In the genomic region with DNA sequence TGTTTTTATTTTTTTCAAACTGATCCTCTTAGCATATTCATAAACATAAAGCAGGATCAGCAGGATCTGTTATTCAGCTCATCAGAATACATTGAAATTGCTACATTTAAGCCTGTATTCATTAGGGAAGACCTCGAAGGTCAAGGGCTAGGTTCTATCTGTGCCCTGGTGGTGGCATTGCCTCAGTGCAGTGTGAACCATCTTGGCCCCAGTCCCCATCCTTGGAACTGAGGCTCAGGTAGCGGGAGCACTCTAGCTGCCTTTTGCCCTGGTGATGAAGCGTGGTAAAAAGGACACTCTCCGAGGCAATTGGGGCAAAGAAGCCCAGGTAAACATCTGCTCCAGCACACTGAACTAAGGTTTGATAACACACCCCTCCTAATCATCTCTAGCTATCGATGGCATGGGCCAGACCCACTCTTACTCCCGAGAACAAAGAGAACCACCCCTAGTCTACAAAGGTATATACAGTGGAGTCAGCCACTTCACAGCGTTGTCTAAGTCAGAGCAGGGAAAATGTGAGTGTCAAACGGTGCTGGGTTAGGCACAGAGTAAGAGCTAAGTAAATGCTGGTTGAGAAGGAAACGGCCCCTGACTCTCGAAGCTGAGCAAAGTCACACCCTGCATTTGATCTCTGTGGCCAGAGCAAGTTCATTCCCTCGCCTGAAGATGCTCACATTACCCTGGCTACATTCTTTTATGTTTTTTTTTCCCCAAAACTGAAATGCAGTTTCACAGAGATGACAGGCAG, we compare ENCODE assay signal across 17 mouse cellular contexts.
DNase-seq lines count a peak whose midpoint lies in the region; ATAC-seq and TF ChIP-seq lines count a peak whose summit lies in the region.
"Had no signal": no experiment of that assay in that cellular context is flagged by ENCODE, and none has a peak within 500 bp of the region (broad histone marks: within the 10 kb centered on the region; RNA-seq: fewer than 3 reads in every experiment).

No protein-coding gene starts in this region.

- H3K27ac ChIP-seq in heart, embryonic 11.5 days (ENCODE audit: low read depth, low read length), result peak overlapping the region; percentile 50; the same call in 1 of the 2 replicates
- H3K27ac ChIP-seq in liver, adult 2 months (replicated peaks; ENCODE audit: insufficient read depth, low read depth, low read length), result no peak overlapping the region
- no peak overlapping the region; the same call in 1 of the 2 replicates for H3K27ac ChIP-seq in liver, embryonic 11.5 days (ENCODE audit: low read depth, low read length)
- peak overlapping the region; percentile 10; the same call in 1 of the 2 replicates for H3K27ac ChIP-seq in heart, embryonic 16.5 days (ENCODE audit: low read length)
- H3K27ac ChIP-seq: embryonic facial prominence, embryonic 10.5 days; limb, embryonic 10.5 days had no signal

- peaks cover 78% of the 10 kb centered on the region for H3K4me1 ChIP-seq in heart, embryonic 11.5 days (ENCODE audit: control insufficient read depth, insufficient read depth, low read length)
- peaks cover 4% of the 10 kb centered on the region; the same call in 1 of the 2 replicates for H3K4me1 ChIP-seq in liver, adult 2 months (ENCODE audit: control insufficient read depth, insufficient read depth, low read length)
- H3K4me1 ChIP-seq in liver, embryonic 11.5 days (replicated peaks; ENCODE audit: control insufficient read depth, insufficient read depth, low read length), result peaks cover 39% of the 10 kb centered on the region
- peaks cover 68% of the 10 kb centered on the region for H3K4me1 ChIP-seq in heart, embryonic 16.5 days (ENCODE audit: control insufficient read depth, insufficient read depth, low read length)

- H3K36me3 ChIP-seq in heart, embryonic 11.5 days (ENCODE audit: control insufficient read depth, insufficient read depth, low read length), result no peaks in the 10 kb centered on the region
- H3K36me3 ChIP-seq in liver, adult 2 months (ENCODE audit: control insufficient read depth, insufficient read depth, low read length), result no peaks in the 10 kb centered on the region
- no peaks in the 10 kb centered on the region for H3K36me3 ChIP-seq in liver, embryonic 11.5 days (ENCODE audit: control insufficient read depth, insufficient read depth, low read length)
- no peaks in the 10 kb centered on the region for H3K36me3 ChIP-seq in heart, embryonic 16.5 days (ENCODE audit: control insufficient read depth, insufficient read depth)
- H3K36me3 ChIP-seq: limb, embryonic 10.5 days had no signal

- H3K4me3 ChIP-seq in heart, embryonic 11.5 days (ENCODE audit: low read depth, low read length), result no peak overlapping the region
- no peak overlapping the region for H3K4me3 ChIP-seq in liver, adult 2 months (ENCODE audit: insufficient read depth, low read depth, low read length)
- no peak overlapping the region for H3K4me3 ChIP-seq in liver, embryonic 11.5 days (ENCODE audit: low read depth, low read length)
- no peak overlapping the region for H3K4me3 ChIP-seq in heart, embryonic 16.5 days (ENCODE audit: low read length)
- H3K4me3 ChIP-seq: embryonic facial prominence, embryonic 10.5 days; limb, embryonic 10.5 days had no signal

- no peaks in the 10 kb centered on the region for H3K9me3 ChIP-seq in heart, embryonic 11.5 days (replicated peaks; ENCODE audit: control insufficient read depth, low read length)
- no peaks in the 10 kb centered on the region for H3K9me3 ChIP-seq in liver, embryonic 11.5 days (ENCODE audit: control insufficient read depth, low read length)
- H3K9me3 ChIP-seq in heart, embryonic 16.5 days (replicated peaks; ENCODE audit: control insufficient read depth, low read length), result no peaks in the 10 kb centered on the region
- H3K9me3 ChIP-seq: embryonic facial prominence, embryonic 10.5 days; limb, embryonic 10.5 days had no signal

- H3K4me2 ChIP-seq in heart, embryonic 11.5 days, result no peak overlapping the region
- no peak overlapping the region for H3K4me2 ChIP-seq in liver, embryonic 11.5 days
- H3K4me2 ChIP-seq in heart, embryonic 16.5 days (ENCODE audit: low read depth, low read length), result no peak overlapping the region

- ATAC-seq in heart, embryonic 11.5 days (replicated peaks; ENCODE audit: insufficient number of reproducible peaks, low FRiP score, low TSS enrichment), result no peak
- ATAC-seq in liver, embryonic 11.5 days (replicated peaks; ENCODE audit: low FRiP score), result no peak
- no peak for ATAC-seq in heart, embryonic 16.5 days (replicated peaks; ENCODE audit: extremely low read depth, insufficient read depth, low FRiP score)
- ATAC-seq: hindbrain, embryonic 16.5 days had no signal

- TF ChIP-seq POLR2A in liver, adult 2 months (IDR thresholded peaks at IDR 0.05; ENCODE audit: extremely low read depth, insufficient read depth, low read length), result no peak

- no peak overlapping the region for H3K9ac ChIP-seq in heart, embryonic 11.5 days (ENCODE audit: low read depth, low read length)
- H3K9ac ChIP-seq in liver, adult 2 months (ENCODE audit: low read depth, low read length), result no peak overlapping the region
- H3K9ac ChIP-seq in liver, embryonic 11.5 days (ENCODE audit: low read depth, low read length), result no peak overlapping the region
- no peak overlapping the region for H3K9ac ChIP-seq in heart, embryonic 16.5 days (ENCODE audit: low read length)

- DNase-seq in heart, adult 8-10 months (ENCODE audit: low spot score), result no peak
- DNase-seq in liver, adult 2 months (ENCODE audit: extremely low read depth, low read depth, low spot score), result peak; percentile 45
- no peak for DNase-seq in liver, embryonic 11.5 days (ENCODE audit: low spot score)
- DNase-seq in CD4-positive helper T cell, adult 2 months (ENCODE audit: low read depth, low spot score), result peak; percentile 59
- no peak for DNase-seq in testis, postnatal 10 days (ENCODE audit: low spot score)
- DNase-seq: adrenal gland, postnatal 36 days; B cell, adult 2 months; cerebellum, postnatal 25 days; kidney, postnatal 10 days; lung, postnatal 14 days; midbrain, embryonic 14.5 days; thymus, postnatal 36 days had no signal

- peak; percentile 43 for TF ChIP-seq CTCF in liver, adult 2 months (IDR thresholded peaks at IDR 0.05; ENCODE audit: low read depth, low read length)

- 68% methylated on average over 11 of the region's 11 CpGs for WGBS in heart, embryonic 11.5 days (ENCODE audit: insufficient replicate concordance)
- 69% methylated on average over 11 of the region's 11 CpGs for WGBS in liver, adult 2 months
- WGBS in liver, embryonic 11.5 days, result 66% methylated on average over 11 of the region's 11 CpGs
- 59% methylated on average over 11 of the region's 11 CpGs for WGBS in heart, embryonic 16.5 days

- H3K79me2 ChIP-seq in liver, adult 2 months (ENCODE audit: control insufficient read depth, insufficient read depth, low read length), result peaks cover 24% of the 10 kb centered on the region; the same call in 1 of the 2 replicates

- no peaks in the 10 kb centered on the region for H3K27me3 ChIP-seq in heart, embryonic 11.5 days (ENCODE audit: control insufficient read depth, insufficient read depth, low read length)
- no peaks in the 10 kb centered on the region for H3K27me3 ChIP-seq in liver, adult 2 months (ENCODE audit: control insufficient read depth, insufficient read depth, low read length)
- H3K27me3 ChIP-seq in liver, embryonic 11.5 days (replicated peaks; ENCODE audit: control insufficient read depth, insufficient read depth, low read length), result no peaks in the 10 kb centered on the region
- H3K27me3 ChIP-seq in heart, embryonic 16.5 days (ENCODE audit: control insufficient read depth, insufficient read depth, low read length), result no peaks in the 10 kb centered on the region

Comparison
In these comparisons a context has a peak if more than half of its experiments do, and no peak if none do; other contexts are left out.
1. DNase-seq: peak in liver, adult 2 months (single experiment) and CD4-positive helper T cell, adult 2 months (single experiment); none in heart, adult 8-10 months (single experiment), liver, embryonic 11.5 days (single experiment) and testis, postnatal 10 days (single experiment).
2. H3K27ac ChIP-seq: peak in heart, embryonic 11.5 days (single experiment) and heart, embryonic 16.5 days (single experiment); none in liver, adult 2 months (single experiment) and liver, embryonic 11.5 days (single experiment).